Mouse (Mus musculus): ENCODE data around the gene Mef2a. TPM values are rescaled to one million over a fixed set of nuclear protein-coding genes. Genes with fewer than 3 reads are reported as not detected.
A peak's percentile ranks its signal among the peaks of the same experiment; 100 is the strongest.

Mef2a gene
- total and polyA plus RNA-seq, 2 experiments from 2014 or later: 47.7 to 80.9 TPM

DNA sequence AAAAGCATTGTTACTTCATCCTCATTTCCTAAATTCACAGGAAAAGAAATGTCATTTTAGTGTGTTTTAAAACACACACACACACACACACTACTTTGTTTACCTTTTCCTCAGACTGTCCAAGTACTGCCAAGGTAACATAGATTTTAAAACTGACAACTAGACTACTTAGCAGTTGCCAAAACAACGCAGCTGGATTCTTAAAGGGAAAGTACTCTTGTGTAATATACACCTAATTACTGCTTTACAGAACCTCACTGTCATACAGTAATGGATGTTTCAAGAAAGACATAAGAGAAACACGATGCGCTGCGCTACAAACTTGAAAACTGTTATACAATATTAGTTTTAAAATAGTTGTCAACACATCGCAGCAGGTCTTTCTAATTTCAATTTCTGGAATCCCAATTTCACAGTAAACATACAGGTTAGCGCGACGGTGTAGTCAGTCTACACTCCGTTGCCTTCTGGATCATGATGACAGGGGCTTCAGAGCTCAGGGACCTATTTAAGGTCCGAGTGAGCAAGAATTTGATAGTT lies 1.2 kb downstream of the Mef2a start:
- peak overlapping the region; percentile 92 for H3K9ac ChIP-seq
- no peaks in the 10 kb centered on the region for H3K36me3 ChIP-seq (ENCODE audit: insufficient read depth)
- peak overlapping the region; percentile 99 for H3K4me2 ChIP-seq (ENCODE audit: low read depth)
- H3K4me3 ChIP-seq (ENCODE audit: low read depth, low read length): peak overlapping the region; percentile 86
- DNase-seq (peak; percentile 15), ATAC-seq (no peak)
- H3K27ac ChIP-seq (ENCODE audit: low read depth, low read length): no peak overlapping the region
- no peak for TF ChIP-seq CTCF (IDR thresholded peaks at IDR 0.05; ENCODE audit: low read depth)
- H3K27me3 ChIP-seq (ENCODE audit: insufficient read depth, low read length): no peaks in the 10 kb centered on the region
- H3K9me3 ChIP-seq (ENCODE audit: low read length): no peaks in the 10 kb centered on the region
- WGBS: 9% methylated on average over 10 of the region's 10 CpGs
- H3K4me1 ChIP-seq (ENCODE audit: insufficient read depth): peaks cover 13% of the 10 kb centered on the region

DNA sequence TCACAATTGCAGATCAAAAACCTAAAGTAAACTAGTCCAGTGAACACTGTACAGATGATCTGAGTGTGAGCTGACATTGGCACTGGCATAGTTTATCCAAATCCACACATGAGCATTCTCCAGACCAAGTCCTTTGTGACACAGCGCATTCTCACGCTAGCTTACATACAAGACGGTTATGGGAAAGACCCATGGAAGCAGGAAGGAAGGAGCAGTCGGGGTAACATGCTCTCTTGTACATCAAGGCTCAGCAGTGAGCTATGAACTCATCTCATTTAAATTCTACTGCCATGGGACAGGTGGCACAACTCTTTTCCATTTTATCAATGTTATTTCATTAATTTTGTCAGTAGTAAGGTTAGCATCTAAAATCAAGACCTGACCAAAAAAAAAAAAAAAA lies 3.0 kb downstream of the Mef2a start:
- H3K9me3 ChIP-seq (ENCODE audit: low read length): no peaks in the 10 kb centered on the region
- H3K36me3 ChIP-seq (ENCODE audit: insufficient read depth): no peaks in the 10 kb centered on the region
- no peak overlapping the region for H3K27ac ChIP-seq (ENCODE audit: low read depth, low read length)
- H3K9ac ChIP-seq: no peak overlapping the region
- no peak overlapping the region for H3K4me3 ChIP-seq (ENCODE audit: low read depth, low read length)
- no peak overlapping the region for H3K4me2 ChIP-seq (ENCODE audit: low read depth)
- TF ChIP-seq CTCF (IDR thresholded peaks at IDR 0.05; ENCODE audit: low read depth): no peak
- 67% methylated on average over 4 of the region's 4 CpGs for WGBS
- ATAC-seq (no peak), DNase-seq (no peak)
- no peaks in the 10 kb centered on the region for H3K27me3 ChIP-seq (ENCODE audit: insufficient read depth, low read length)
- peaks cover 13% of the 10 kb centered on the region for H3K4me1 ChIP-seq (ENCODE audit: insufficient read depth)

DNA sequence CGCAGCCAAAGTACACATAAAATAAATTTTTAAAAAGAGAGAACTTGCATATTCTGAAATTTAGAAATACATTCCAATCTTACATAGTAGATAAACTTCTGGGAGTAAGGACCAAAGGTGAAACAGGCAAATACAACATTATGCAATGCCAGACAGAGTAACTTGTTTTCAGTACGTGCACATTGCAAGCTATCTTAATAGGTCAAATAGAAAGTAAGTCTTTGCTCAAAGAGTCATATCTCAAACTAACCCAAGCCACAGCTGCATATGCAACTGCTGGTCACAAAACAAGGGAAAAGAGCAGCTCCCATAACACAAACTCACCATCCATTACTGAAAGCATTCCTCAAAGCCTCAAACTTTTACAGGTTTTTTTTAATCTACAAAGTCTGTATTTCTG lies 4.3 kb downstream of the Mef2a start:
- H3K36me3 ChIP-seq (ENCODE audit: insufficient read depth): no peaks in the 10 kb centered on the region
- no peak overlapping the region for H3K4me3 ChIP-seq (ENCODE audit: low read depth, low read length)
- no peak for DNase-seq
- no peaks in the 10 kb centered on the region for H3K27me3 ChIP-seq (ENCODE audit: insufficient read depth, low read length)
- WGBS: 95% methylated on average over 2 of the region's 2 CpGs
- H3K4me1 ChIP-seq (ENCODE audit: insufficient read depth): 0 out of 2 replicates have a peak, but pooled peaks cover 7% of the 10 kb centered on the region
- no peak overlapping the region for H3K4me2 ChIP-seq (ENCODE audit: low read depth)
- no peak for ATAC-seq
- no peaks in the 10 kb centered on the region for H3K9me3 ChIP-seq (ENCODE audit: low read length)
- H3K27ac ChIP-seq (ENCODE audit: low read depth, low read length): no peak overlapping the region
- no peak overlapping the region for H3K9ac ChIP-seq
- TF ChIP-seq CTCF (IDR thresholded peaks at IDR 0.05; ENCODE audit: low read depth): no peak

DNA sequence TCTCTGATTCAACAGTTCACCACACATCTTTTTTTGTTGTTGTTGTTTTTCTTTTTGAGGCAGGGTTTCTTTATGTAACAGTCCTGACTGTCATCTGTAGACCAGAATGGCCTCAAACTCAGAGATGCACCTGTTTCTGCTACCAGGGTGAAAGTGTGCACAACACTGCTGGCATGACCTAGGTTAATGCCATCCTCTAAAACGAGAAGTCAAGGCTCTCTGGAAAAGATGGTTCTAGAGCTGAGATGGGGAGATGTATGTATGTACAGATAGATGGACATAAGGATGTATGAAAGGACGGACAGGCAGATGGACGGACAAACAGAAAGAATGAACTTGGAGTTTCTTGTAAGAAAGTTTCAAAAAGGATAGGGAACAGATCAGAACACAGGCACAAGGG lies 12.1 kb downstream of the Mef2a start:
- WGBS: 94% methylated on average over 3 of the region's 3 CpGs
- no peaks in the 10 kb centered on the region for H3K27me3 ChIP-seq (ENCODE audit: insufficient read depth, low read length)
- DNase-seq: no peak
- H3K27ac ChIP-seq (ENCODE audit: low read depth, low read length): no peak overlapping the region
- no peaks in the 10 kb centered on the region for H3K9me3 ChIP-seq (ENCODE audit: low read length)
- no peak for ATAC-seq
- no peak overlapping the region for H3K4me2 ChIP-seq (ENCODE audit: low read depth)
- H3K4me3 ChIP-seq (ENCODE audit: low read depth, low read length): no peak overlapping the region
- H3K9ac ChIP-seq: no peak overlapping the region
- H3K36me3 ChIP-seq (ENCODE audit: insufficient read depth): no peaks in the 10 kb centered on the region
- no peak for TF ChIP-seq CTCF (IDR thresholded peaks at IDR 0.05; ENCODE audit: low read depth)
- no peaks in the 10 kb centered on the region for H3K4me1 ChIP-seq (ENCODE audit: insufficient read depth)

DNA sequence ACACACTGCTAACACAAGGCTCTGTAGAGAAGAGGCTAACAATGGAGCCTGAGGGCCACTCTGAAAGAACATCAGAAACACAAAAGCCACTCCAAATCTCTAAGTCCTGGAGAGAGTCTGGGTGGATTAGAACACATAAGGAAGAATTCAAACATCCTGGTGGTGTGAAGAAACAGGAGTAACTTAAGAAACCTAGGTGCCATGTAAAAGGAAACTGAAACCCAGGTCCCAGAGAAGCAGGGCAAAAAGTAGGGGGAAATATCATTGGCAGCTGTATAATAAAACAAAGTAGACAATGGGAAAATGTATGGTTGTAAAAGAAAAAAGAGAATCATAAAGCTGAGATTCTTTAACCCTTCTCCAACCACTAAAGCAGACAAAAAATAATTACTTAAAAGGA lies 12.8 kb downstream of the Mef2a start:
- no peak overlapping the region for H3K27ac ChIP-seq (ENCODE audit: low read depth, low read length)
- DNase-seq (no peak), ATAC-seq (no peak)
- no peaks in the 10 kb centered on the region for H3K4me1 ChIP-seq (ENCODE audit: insufficient read depth)
- H3K4me3 ChIP-seq (ENCODE audit: low read depth, low read length): no peak overlapping the region
- H3K9ac ChIP-seq: no peak overlapping the region
- H3K9me3 ChIP-seq (ENCODE audit: low read length): no peaks in the 10 kb centered on the region
- no peak for TF ChIP-seq CTCF (IDR thresholded peaks at IDR 0.05; ENCODE audit: low read depth)
- no peaks in the 10 kb centered on the region for H3K27me3 ChIP-seq (ENCODE audit: insufficient read depth, low read length)
- H3K36me3 ChIP-seq (ENCODE audit: insufficient read depth): no peaks in the 10 kb centered on the region
- H3K4me2 ChIP-seq (ENCODE audit: low read depth): no peak overlapping the region

DNA sequence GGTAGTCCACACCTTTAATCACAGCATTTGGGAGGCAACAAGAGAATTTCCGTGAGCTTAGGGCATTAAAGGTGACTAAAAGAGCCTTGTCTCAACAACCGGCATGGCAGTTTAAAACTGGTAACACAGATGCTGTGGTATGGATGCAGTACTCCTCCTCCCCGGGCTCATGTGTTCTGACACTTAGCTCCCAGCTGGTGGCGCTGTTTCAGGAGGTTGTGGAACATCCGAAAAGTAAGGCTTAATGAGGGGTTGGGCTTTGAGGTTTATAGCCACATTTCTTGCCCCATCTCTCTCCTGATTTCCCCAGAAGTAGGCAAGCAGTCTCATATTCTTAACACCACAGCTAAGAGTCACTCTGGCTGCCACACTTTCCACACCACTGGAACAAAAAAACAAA lies 16.8 kb downstream of the Mef2a start:
- 92% methylated on average over 5 of the region's 5 CpGs for WGBS
- Histone ChIP-seq H3K9me3 (ENCODE audit: low read length) (no peaks in the 10 kb centered on the region; the same call in 1 of the 2 replicates), H3K27ac (ENCODE audit: low read depth, low read length) (no peak overlapping the region), H3K4me2 (ENCODE audit: low read depth) (no peak overlapping the region), H3K4me3 (ENCODE audit: low read depth, low read length) (no peak overlapping the region), H3K9ac (no peak overlapping the region), H3K36me3 (ENCODE audit: insufficient read depth) (no peaks in the 10 kb centered on the region), H3K4me1 (ENCODE audit: insufficient read depth) (no peaks in the 10 kb centered on the region), H3K27me3 (ENCODE audit: insufficient read depth, low read length) (no peaks in the 10 kb centered on the region)
- no peak for ATAC-seq
- no peak for DNase-seq
- TF ChIP-seq CTCF (IDR thresholded peaks at IDR 0.05; ENCODE audit: low read depth): no peak; the same call in 1 of the 2 replicates

DNA sequence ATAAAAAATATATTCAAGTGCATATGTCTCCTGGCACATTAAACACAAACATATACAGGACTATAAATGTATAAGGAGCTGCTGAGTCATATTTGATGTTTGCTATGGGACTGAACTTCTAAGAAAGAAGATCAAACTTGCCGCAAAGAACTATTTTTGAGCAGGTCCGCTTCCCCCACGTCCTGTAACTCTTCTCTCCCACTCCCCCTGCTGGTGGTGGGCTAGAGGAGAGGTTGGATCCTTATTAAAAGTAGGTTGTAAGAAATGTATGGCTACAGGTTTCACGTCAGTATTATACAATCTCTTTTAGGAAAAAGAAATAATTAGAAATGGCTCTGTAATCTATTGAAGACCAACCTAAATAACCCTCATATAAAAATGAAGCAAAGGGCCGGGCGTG lies 19.0 kb downstream of the Mef2a start:
- H3K4me3 ChIP-seq (ENCODE audit: low read depth, low read length): no peak overlapping the region
- no peaks in the 10 kb centered on the region; the same call in 1 of the 2 replicates for H3K9me3 ChIP-seq (ENCODE audit: low read length)
- no peaks in the 10 kb centered on the region for H3K4me1 ChIP-seq (ENCODE audit: insufficient read depth)
- H3K27me3 ChIP-seq (ENCODE audit: insufficient read depth, low read length): no peaks in the 10 kb centered on the region
- WGBS: 90% methylated on average over 6 of the region's 6 CpGs
- DNase-seq (no peak), ATAC-seq (no peak)
- H3K4me2 ChIP-seq (ENCODE audit: low read depth): no peak overlapping the region
- no peak for TF ChIP-seq CTCF (IDR thresholded peaks at IDR 0.05; ENCODE audit: low read depth)
- no peak overlapping the region for H3K27ac ChIP-seq (ENCODE audit: low read depth, low read length)
- no peak overlapping the region for H3K9ac ChIP-seq
- H3K36me3 ChIP-seq (ENCODE audit: insufficient read depth): no peaks in the 10 kb centered on the region

Measured in forebrain, postnatal 0 days (tissue).